Comparison of ENCODE assay signal across 13 mouse cellular contexts in the genomic region with DNA sequence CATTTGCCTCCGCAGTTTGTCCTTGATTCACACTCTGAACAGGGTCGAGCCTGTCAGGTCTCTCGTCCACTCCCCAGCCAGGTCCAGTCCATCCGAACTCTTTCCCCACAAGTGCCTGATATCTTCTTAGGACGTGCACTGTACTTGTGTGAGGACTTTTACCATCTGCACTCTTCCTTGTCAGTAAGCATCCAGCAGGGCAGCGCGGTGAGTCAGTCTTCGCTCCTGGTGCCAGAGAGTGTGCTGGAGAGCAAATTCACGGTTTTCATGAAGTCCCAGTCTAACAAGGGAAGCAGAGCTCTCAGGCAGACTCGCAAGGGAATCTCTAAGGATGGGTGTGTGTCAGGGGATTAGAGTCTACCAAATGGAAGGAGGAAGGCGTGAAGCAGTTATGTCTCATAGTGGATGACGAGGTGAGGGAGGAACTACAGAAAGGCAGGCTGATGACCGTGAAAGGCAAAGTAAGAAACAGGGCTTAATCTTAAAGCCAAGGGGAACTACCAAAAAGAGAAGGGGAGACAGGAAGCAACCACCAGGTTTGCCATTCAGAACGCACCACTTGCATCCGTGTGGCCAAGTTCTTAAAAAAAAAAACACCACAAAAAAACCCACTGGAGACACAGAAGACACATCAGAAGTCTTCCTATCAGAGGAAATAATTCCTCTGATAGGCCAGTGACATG. TPM values are rescaled to one million over a fixed set of nuclear protein-coding genes. Genes with fewer than 3 reads are reported as not detected.
DNase-seq lines count a peak whose midpoint lies in the region; ATAC-seq lines count a peak whose summit lies in the region.
"Had no signal": no experiment of that assay in that cellular context is flagged by ENCODE, and none has a peak within 500 bp of the region (broad histone marks: within the 10 kb centered on the region; RNA-seq: fewer than 3 reads in every experiment).

No protein-coding gene starts in this region.

- WGBS in embryonic facial prominence, embryonic 14.5 days: 84% methylated on average over 15 of the region's 15 CpGs
- WGBS in embryonic facial prominence, embryonic 10.5 days: 89% methylated on average over 15 of the region's 15 CpGs
- 89% methylated on average over 15 of the region's 15 CpGs for WGBS in midbrain, embryonic 14.5 days

- no peak overlapping the region for H3K9ac ChIP-seq in embryonic facial prominence, embryonic 14.5 days (ENCODE audit: low read depth, low read length)
- H3K9ac ChIP-seq in midbrain, embryonic 14.5 days (replicated peaks; ENCODE audit: low read length): no peak overlapping the region
- H3K9ac ChIP-seq: neural tube, embryonic 13.5 days had no signal

- 0 out of 2 replicates have a peak, but pooled peaks have one; percentile 30 for ATAC-seq in embryonic facial prominence, embryonic 14.5 days (ENCODE audit: low read depth)
- ATAC-seq in granulocyte monocyte progenitor cell, adult 5-6 weeks (replicated peaks; ENCODE audit: poor library complexity, severe bottlenecking): peak; percentile 58
- no peak for ATAC-seq in midbrain, embryonic 14.5 days (ENCODE audit: low FRiP score, low TSS enrichment)

- no peak overlapping the region for H3K27ac ChIP-seq in embryonic facial prominence, embryonic 14.5 days (replicated peaks; ENCODE audit: low read depth, low read length)
- no peak overlapping the region for H3K27ac ChIP-seq in embryonic facial prominence, embryonic 10.5 days (replicated peaks)
- H3K27ac ChIP-seq in midbrain, embryonic 14.5 days (replicated peaks; ENCODE audit: low read depth, low read length): no peak overlapping the region
- H3K27ac ChIP-seq: neural tube, embryonic 13.5 days had no signal

- peaks cover 46% of the 10 kb centered on the region for H3K36me3 ChIP-seq in embryonic facial prominence, embryonic 14.5 days (ENCODE audit: control insufficient read depth, insufficient read depth, low read length)
- peaks cover 84% of the 10 kb centered on the region for H3K36me3 ChIP-seq in embryonic facial prominence, embryonic 10.5 days (replicated peaks)
- peaks cover 25% of the 10 kb centered on the region for H3K36me3 ChIP-seq in midbrain, embryonic 14.5 days (ENCODE audit: control insufficient read depth, insufficient read depth, low read length)

- H3K4me1 ChIP-seq in embryonic facial prominence, embryonic 14.5 days (ENCODE audit: control insufficient read depth, insufficient read depth, low read length): no peaks in the 10 kb centered on the region
- H3K4me1 ChIP-seq in embryonic facial prominence, embryonic 10.5 days: peaks cover 4% of the 10 kb centered on the region; the same call in 1 of the 2 replicates
- no peaks in the 10 kb centered on the region for H3K4me1 ChIP-seq in midbrain, embryonic 14.5 days (ENCODE audit: control insufficient read depth, insufficient read depth, low read length)

- H3K9me3 ChIP-seq in embryonic facial prominence, embryonic 14.5 days (ENCODE audit: control insufficient read depth, low read length): no peaks in the 10 kb centered on the region
- H3K9me3 ChIP-seq in embryonic facial prominence, embryonic 10.5 days: no peaks in the 10 kb centered on the region
- H3K9me3 ChIP-seq in midbrain, embryonic 14.5 days (ENCODE audit: control insufficient read depth, low read length): no peaks in the 10 kb centered on the region
- H3K9me3 ChIP-seq: neural tube, embryonic 13.5 days had no signal

- no peaks in the 10 kb centered on the region for H3K27me3 ChIP-seq in embryonic facial prominence, embryonic 14.5 days (replicated peaks; ENCODE audit: control insufficient read depth, insufficient read depth, low read length)
- no peaks in the 10 kb centered on the region for H3K27me3 ChIP-seq in embryonic facial prominence, embryonic 10.5 days (replicated peaks; ENCODE audit: low read depth, poor library complexity, severe bottlenecking)
- no peaks in the 10 kb centered on the region for H3K27me3 ChIP-seq in midbrain, embryonic 14.5 days (ENCODE audit: control insufficient read depth, insufficient read depth, low read length)
- H3K27me3 ChIP-seq: neural tube, embryonic 13.5 days had no signal

- H3K4me3 ChIP-seq in embryonic facial prominence, embryonic 14.5 days (ENCODE audit: low read depth, low read length): no peak overlapping the region
- H3K4me3 ChIP-seq in embryonic facial prominence, embryonic 10.5 days: no peak overlapping the region
- H3K4me3 ChIP-seq in midbrain, embryonic 14.5 days (replicated peaks; ENCODE audit: low read depth, low read length): no peak overlapping the region
- H3K4me3 ChIP-seq: erythroblast, embryonic 14.5 days; neural tube, embryonic 13.5 days had no signal

- H3K4me2 ChIP-seq in embryonic facial prominence, embryonic 14.5 days (ENCODE audit: low read depth, low read length): no peak overlapping the region
- H3K4me2 ChIP-seq in midbrain, embryonic 14.5 days (ENCODE audit: low read length): no peak overlapping the region
- H3K4me2 ChIP-seq: neural tube, embryonic 13.5 days had no signal

- DNase-seq in embryonic facial prominence, embryonic 14.5 days (ENCODE audit: low spot score): no peak
- no peak for DNase-seq in embryonic facial prominence, embryonic 10.5 days (ENCODE audit: low spot score)
- peak; percentile 33 to 36 for DNase-seq in spleen, postnatal 36 days (ENCODE audit: low spot score in 2 of 2)
- no peak for DNase-seq in spleen, adult 12 weeks (ENCODE audit: low spot score)
- no peak for DNase-seq in midbrain, embryonic 14.5 days
- no peak for DNase-seq in kidney, postnatal 4 days
- DNase-seq: kidney, postnatal 14 days; left cerebral cortex, postnatal 4 days; lung, adult 2 months had no signal

RNA-seq across cellular contexts. Expression of a gene that starts 18.9 kb away (rescaled TPM):
- 28.6 and 29.9 TPM in 2 replicates for polyA plus RNA-seq in embryonic facial prominence, embryonic 14.5 days (2014; fragmentation: Nextera tagmentation; extraction: Ambion mirVana)
- polyA plus RNA-seq in embryonic facial prominence, embryonic 10.5 days (2016; fragmentation: Nextera tagmentation; extraction: Ambion mirVana): 36.5 and 37.3 TPM in 2 replicates
- total RNA-seq in granulocyte monocyte progenitor cell, adult 5-6 weeks (2014; fragmentation: Nextera tagmentation): 12.0 and 26.3 TPM in 2 replicates
- 17.9 and 19.2 TPM in 2 replicates for total RNA-seq in granulocyte monocyte progenitor cell, adult 5-6 weeks (2017)
- polyA plus RNA-seq in midbrain, embryonic 14.5 days (2014; fragmentation: Nextera tagmentation; extraction: Ambion mirVana): 40.4 and 41.6 TPM in 2 replicates

RNA-seq across cellular contexts. Expression of a gene that starts 34.9 kb away (rescaled TPM):
- 0.26 and 0.31 TPM in 2 replicates for polyA plus RNA-seq in embryonic facial prominence, embryonic 14.5 days (2014; fragmentation: Nextera tagmentation; extraction: Ambion mirVana)
- polyA plus RNA-seq in embryonic facial prominence, embryonic 10.5 days (2016; fragmentation: Nextera tagmentation; extraction: Ambion mirVana): 0.05 and 0.16 TPM in 2 replicates
- total RNA-seq in granulocyte monocyte progenitor cell, adult 5-6 weeks (2014; fragmentation: Nextera tagmentation): not detected in 2 replicates
- total RNA-seq in granulocyte monocyte progenitor cell, adult 5-6 weeks (2017): not detected in 2 replicates
- polyA plus RNA-seq in midbrain, embryonic 14.5 days (2014; fragmentation: Nextera tagmentation; extraction: Ambion mirVana): 0.14 TPM in 1 of 2 replicates, not detected in the other
- polyA plus RNA-seq: erythroblast, embryonic 14.5 days; lung, adult 2 months had no signal

RNA-seq across cellular contexts. Expression of a gene that starts 40.8 kb away (rescaled TPM):
- polyA plus RNA-seq in embryonic facial prominence, embryonic 14.5 days (2014; fragmentation: Nextera tagmentation; extraction: Ambion mirVana): not detected in 2 replicates
- not detected in 2 replicates for polyA plus RNA-seq in embryonic facial prominence, embryonic 10.5 days (2016; fragmentation: Nextera tagmentation; extraction: Ambion mirVana)
- not detected in 2 replicates for total RNA-seq in granulocyte monocyte progenitor cell, adult 5-6 weeks (2014; fragmentation: Nextera tagmentation)
- total RNA-seq in granulocyte monocyte progenitor cell, adult 5-6 weeks (2017): not detected in 2 replicates
- polyA plus RNA-seq in midbrain, embryonic 14.5 days (2014; fragmentation: Nextera tagmentation; extraction: Ambion mirVana): not detected in 2 replicates
- total RNA-seq: left cerebral cortex, postnatal 4 days had no signal
- polyA plus RNA-seq: erythroblast, embryonic 14.5 days; heart, postnatal 0 days; lung, adult 2 months; neural tube, embryonic 13.5 days had no signal

RNA-seq across cellular contexts. Expression of a gene that starts 54.5 kb away (rescaled TPM):
- 2.3 and 4.6 TPM in 2 replicates for polyA plus RNA-seq in embryonic facial prominence, embryonic 14.5 days (2014; fragmentation: Nextera tagmentation; extraction: Ambion mirVana)
- 0.09 and 0.33 TPM in 2 replicates for polyA plus RNA-seq in embryonic facial prominence, embryonic 10.5 days (2016; fragmentation: Nextera tagmentation; extraction: Ambion mirVana)
- not detected in 2 replicates for total RNA-seq in granulocyte monocyte progenitor cell, adult 5-6 weeks (2014; fragmentation: Nextera tagmentation)
- not detected in 2 replicates for total RNA-seq in granulocyte monocyte progenitor cell, adult 5-6 weeks (2017)
- 0.12 TPM in 1 of 2 replicates, not detected in the other for polyA plus RNA-seq in midbrain, embryonic 14.5 days (2014; fragmentation: Nextera tagmentation; extraction: Ambion mirVana)
- polyA plus RNA-seq: erythroblast, embryonic 14.5 days; neural tube, embryonic 13.5 days had no signal

Comparison
In these comparisons a context has a peak if more than half of its experiments do, and no peak if none do; other contexts are left out.
1. DNase-seq: peak in spleen, postnatal 36 days (2 of 2); none in embryonic facial prominence, embryonic 14.5 days (single experiment), embryonic facial prominence, embryonic 10.5 days (single experiment), spleen, adult 12 weeks (single experiment), midbrain, embryonic 14.5 days (single experiment) and kidney, postnatal 4 days (0 of 2).